Mouse (Mus musculus) urinary bladder, postnatal 36 days (tissue): ENCODE results near the gene Eif4g1.
"Not testable (repeated sequence)": the region's sequence is repeated elsewhere in the genome, so short reads cannot be mapped to it uniquely, and the experiment has no call there.

Experiments used
- DNase-seq, 2 experiments: peaks; one replicate each; pipeline ENCODE4 v3.0.0; 2022; ENCODE audit warnings: low spot score in 2 of 2, mixed read lengths in 1 of 2

Gene Eif4g1

DNA sequence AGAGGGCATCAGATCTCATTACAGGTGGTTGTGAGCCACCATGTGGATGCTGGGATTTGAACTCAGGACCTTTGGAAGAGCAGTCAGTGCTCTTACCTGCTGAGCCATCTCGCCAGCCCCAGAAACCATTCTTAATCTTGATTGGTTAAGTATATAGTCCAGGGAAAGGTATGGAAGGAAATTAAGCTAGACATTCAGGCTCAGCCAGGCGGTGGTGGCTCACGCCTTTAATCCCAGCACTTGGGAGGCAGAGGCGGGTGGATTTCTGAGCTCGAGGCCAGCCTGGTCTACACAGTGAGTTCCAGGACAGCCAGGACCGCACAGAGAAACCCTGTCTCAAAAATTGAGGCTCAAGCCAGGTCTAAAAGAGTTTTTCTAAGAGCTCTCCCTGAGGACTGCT, at the start of gene Eif4g1:
Gene Eif4g1 (plus strand): TSS at position 301 of the 400 bp plus-strand sequence.
- not testable (repeated sequence) for DNase-seq

GRCm38 (mm10) chr16:20619541-20620398, 48.3 kb upstream of the Eif4g1 start:
- no peak for DNase-seq

GRCm38 (mm10) chr16:20620399-20620735, 47.7 kb upstream of the Eif4g1 start:
- DNase-seq = no peak

DNA sequence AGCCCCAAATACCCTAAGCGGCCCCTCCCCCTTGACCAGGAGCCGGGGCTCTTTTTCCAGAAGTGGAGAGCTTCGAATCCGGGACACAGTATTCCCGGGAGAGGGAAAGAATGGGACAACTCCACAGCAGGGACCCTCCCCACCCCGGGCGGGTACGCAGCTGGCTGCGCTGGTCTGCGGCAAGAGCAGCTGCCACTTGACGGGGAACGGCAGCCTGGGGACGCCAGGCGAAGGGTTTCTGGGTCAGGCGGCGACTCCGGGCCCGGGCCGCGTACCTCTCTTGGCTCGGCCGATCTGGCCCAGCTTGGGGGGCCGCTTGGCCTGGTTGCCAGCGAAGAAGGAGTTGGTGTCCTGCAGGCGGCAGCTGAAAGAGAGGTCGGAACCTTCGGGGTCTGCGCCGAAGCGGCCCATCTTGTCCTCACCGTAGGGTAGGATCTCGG, 47.3 kb upstream of the Eif4g1 start:
- DNase-seq = no peak

- DNase-seq = peak in 1 of 2 experiments; percentile 57
Measured at GRCm38 (mm10) chr16:20621191-20621990, 46.7 kb upstream of the Eif4g1 start, which contains the start of gene Camk2n2. Camk2n2 (minus strand) TSS chr16:20621287.

DNA sequence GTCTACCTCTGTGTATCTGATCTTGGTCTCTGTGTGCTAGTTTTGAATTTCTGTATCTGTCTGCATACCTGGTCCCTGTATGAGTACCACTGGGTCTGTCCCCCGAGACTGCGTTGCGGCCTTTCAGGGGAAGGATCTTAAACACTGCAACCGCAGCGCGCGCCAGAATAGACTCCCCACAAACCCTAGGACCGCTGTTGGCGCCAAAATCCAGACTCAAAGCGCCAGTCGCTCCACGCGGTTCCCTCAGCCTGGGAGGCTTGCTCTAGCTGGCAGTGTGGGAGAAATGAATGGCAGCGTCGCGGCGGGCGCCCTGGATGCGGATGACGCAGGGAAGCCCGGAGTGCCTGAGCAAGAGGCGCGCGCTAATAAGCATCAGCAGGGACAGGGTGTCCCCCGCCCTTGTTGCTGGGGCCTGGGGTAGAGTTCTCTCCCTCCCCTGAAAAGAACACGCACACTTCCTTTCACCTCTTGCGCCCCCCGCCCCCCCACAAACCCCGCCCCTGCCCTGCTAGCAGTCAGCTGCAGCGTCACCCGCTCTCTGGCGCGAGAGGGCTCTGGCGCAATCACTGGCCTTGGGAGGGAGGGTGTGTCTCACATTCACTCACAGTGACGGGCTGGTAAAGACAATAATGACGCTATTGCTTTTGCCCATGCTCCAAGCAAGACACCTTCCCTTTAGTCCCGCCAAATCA, 46.0 kb upstream of the Eif4g1 start:
- DNase-seq = peak in 1 of 2 experiments; percentile 78

- no peak for DNase-seq
Measured at GRCm38 (mm10) chr16:20623211-20623610, 44.9 kb upstream of the Eif4g1 start.

GRCm38 (mm10) chr16:20628871-20629391, 39.2 kb upstream of the Eif4g1 start:
- no peak for DNase-seq

- no peak for DNase-seq
Measured at GRCm38 (mm10) chr16:20629731-20630634, 38.1 kb upstream of the Eif4g1 start, which contains the start of gene Ece2. Ece2 (plus strand) TSS chr16:20629828.

DNA sequence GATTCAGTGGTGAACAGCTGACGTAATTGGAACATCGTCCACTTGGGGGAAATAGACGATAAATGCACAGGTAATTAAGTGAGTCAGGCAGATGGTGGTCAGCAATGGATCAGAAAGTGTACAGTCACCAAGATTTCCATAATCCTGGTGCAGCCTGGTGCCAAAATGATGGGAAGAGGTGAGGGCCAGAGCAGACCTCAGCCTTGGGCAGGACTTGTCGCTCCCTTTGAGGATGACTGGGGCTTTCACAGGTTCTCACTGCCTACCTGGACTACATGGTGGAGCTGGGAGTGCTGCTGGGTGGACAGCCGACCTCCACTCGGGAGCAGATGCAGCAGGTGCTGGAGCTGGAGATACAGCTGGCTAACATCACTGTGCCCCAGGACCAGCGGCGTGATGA, 30.7 kb upstream of the Eif4g1 start:
- DNase-seq = no peak

GRCm38 (mm10) chr16:20638367-20638766, 29.7 kb upstream of the Eif4g1 start:
- no peak for DNase-seq

DNA sequence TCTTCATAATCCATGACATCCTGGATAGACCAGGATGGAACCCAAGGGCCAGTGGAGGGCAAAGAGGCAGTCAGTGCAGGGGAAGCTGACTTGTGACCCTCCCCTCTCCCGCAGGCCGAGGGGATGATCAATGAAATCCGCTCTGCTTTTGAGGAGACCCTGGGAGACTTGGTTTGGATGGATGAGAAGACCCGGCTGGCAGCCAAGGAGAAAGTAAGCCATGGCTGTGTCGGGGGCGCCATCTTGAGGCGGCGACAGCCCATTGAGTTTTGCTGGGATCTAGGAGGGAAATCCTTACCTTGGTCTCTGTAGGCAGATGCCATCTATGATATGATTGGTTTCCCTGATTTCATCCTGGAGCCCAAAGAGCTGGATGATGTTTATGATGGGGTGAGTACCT, 26.0 kb upstream of the Eif4g1 start:
- DNase-seq = peak; percentile 31 to 69

GRCm38 (mm10) chr16:20643911-20644310, 24.2 kb upstream of the Eif4g1 start:
- DNase-seq = no peak

DNA sequence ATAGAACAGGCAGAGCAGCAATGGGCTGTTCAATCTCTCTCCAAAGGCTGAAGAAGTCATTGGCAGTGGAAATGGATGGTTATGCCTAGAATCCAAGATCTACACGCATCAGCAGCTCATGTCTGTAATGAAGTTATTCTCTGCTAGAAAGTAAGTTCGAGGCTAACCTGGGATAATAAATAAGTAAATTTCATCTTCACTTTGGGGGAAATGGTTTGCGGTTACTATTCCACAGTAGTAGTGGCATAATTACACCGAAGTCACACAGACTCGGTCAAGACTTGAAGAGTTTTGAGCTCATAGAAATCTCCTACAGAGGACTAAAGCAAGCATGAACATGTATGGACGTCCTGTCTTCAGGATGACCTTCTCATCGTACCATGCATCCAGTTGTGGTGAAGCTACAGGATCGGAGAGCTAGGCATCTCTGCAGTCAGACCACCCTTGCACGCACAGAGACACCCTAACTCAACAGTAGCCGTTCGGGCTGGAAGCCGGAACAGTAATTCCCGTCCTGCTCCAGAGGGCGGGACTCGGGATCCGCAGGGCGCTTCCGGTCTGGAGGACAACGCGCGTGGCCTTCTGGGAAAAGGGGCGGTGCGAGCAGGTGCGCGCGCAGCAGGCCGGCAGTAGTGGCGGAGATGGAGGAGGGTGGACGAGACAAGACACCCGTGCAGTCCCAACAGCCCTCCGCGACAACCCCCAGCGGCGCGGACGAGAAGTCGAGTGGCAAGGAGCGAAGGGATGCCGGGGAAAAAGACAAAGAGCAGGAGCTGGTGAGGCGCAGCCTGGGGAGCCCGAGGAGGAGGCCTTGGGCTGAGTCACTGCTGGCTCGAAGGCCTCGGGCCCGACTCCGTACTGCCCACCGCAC, 16.8 kb upstream of the Eif4g1 start, which contains the start of gene Psmd2:
Gene Psmd2 (plus strand): TSS at position 577 of the 871 bp plus-strand sequence.
- peak; percentile 95 to 97 for DNase-seq

GRCm38 (mm10) chr16:20651947-20652310, 16.2 kb upstream of the Eif4g1 start:
- no peak for DNase-seq

- no peak for DNase-seq
Measured at GRCm38 (mm10) chr16:20653315-20653714, 14.8 kb upstream of the Eif4g1 start.

DNA sequence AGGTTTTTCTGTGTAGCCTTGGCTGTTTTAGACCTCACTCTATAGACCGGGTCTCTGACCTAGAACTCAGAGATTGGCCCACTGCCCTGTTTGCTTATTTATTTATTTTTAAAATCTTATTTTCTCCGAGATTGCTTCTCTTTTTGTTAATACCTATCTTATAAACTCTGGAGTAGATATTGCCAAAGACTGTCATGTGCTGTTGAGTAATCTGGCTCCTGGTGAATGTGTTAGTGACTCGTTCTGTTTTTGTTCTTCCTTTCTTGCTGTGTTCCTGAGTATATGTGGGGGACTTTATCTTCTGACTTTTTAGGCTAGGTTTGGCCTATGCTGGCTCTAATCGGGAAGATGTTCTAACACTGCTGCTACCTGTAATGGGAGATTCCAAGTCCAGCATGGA, 10.5 kb upstream of the Eif4g1 start:
- DNase-seq = no peak

GRCm38 (mm10) chr16:20670291-20670690, 2.2 kb downstream of the Eif4g1 start:
- DNase-seq = no peak

- no peak for DNase-seq
Measured at GRCm38 (mm10) chr16:20671886-20672285, 3.8 kb downstream of the Eif4g1 start.

DNA sequence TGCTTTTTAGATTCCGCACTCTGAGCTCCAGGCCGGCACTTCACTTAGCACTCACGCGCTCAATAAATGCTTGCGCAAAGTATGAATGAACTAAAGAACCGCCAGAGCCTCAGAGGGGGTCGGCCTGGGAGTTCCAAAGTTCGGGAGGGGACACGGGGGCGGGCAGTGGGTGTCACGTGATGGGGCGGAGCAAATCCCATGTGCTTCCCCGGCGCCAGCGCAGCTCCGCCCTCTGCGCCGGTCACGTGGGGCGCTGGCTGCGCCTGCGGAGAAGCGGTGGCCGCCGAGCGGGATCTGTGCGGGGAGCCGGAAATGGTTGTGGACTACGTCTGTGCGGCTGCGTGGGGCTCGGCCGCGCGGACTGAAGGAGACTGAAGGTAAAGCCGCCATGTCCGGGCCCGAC, 4.4 kb downstream of the Eif4g1 start:
- DNase-seq = peak; percentile 94 to 97
